Mouse (Mus musculus) kidney, postnatal 36 days (tissue): ENCODE results near the gene Tmem160.

ENCODE experiments used
- DNase-seq, 2 experiments: peaks; one replicate each; pipeline ENCODE4 v3.0.0; 2021 to 2022; ENCODE audit warnings: mixed read lengths in 2 of 2

The Tmem160 gene

DNA sequence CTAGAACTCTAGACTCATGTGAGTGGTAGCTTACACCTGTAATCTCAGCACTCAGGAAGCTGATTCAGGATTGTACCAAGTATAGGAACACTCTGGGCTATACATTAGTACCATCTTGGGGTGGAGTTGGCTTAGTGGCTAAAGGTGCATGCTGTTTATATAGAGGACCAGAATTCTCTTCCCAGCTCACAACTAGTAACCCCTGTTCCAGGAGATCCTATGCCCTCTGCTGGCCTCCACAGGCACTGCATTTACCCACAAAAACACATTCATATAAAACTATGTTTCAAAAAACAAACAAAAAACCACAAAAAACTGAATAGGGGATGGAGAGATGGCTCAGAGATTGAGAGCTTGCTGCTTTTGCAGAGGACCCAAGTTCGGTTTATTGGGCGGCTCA is 40.8 kb downstream of the Tmem160 start:
- peak; percentile 35 to 78 for DNase-seq

GRCm38 (mm10) chr7:16496260-16496659 is 43.7 kb downstream of the Tmem160 start:
- DNase-seq = no peak

DNA sequence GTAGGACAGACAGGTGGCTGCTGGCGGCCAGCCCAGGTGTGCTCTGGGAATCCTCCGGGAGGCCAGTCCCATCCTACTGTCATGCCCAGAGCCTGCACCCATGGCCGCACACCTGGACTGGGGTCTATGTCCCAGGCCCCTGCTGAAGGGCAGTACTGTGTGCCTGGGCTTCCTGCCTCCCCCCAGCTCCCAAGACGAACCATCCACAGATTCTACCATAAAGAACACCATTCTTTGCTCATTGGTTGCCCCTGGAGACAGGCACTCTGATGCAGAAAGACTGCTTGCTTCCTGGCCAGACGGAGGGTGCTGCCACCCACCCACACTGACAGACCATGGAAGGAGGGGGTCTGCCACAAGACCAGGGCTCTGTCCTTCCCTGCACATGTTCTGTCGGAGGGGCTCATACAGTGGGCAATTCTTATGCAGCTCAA is 47.1 kb downstream of the Tmem160 start:
- DNase-seq = no peak

- DNase-seq = no peak
Observed at GRCm38 (mm10) chr7:16501571-16501970, 49.0 kb downstream of the Tmem160 start.

DNA sequence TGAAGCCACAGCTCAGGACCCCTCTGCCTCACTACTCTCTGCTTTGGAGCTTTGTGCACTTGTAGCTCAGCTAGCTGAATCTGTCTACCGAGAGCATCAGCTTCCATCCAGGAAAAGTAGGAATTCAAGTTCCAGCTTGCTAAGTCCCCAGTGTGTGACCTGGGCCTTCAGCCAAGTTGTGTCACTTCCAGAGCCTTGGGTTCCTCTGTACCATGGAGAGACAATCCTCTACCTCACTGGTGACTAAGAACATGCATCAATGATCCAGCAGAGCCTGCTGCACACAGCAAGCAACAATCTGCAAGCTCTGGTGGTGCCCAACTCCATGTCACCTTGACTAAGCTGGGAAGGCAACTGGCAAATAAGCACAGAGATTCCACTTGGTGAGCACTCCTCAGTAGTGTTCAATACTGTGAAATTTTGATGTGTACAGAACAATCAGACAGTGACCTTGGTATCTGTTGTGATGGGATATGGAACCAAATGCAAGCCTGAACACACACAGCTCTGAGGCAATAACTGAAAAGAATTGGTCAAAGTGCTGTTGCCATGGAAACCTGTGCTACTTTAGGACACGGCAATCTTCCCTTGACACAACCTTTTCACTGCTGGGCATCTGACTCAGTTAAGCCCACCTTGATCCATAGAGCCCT is 52.1 kb downstream of the Tmem160 start:
- peak; percentile 23 to 42 for DNase-seq
